Mouse (Mus musculus) cerebellum, postnatal 14 days (tissue): ENCODE measurements around the gene Cdcp2.

Source experiments
- DNase-seq, 2 experiments: peaks; one replicate each; pipeline ENCODE4 v3.0.0; 2021; ENCODE audit warnings: mixed read lengths in 2 of 2

The Cdcp2 gene

GRCm38 (mm10) chr4:107096841-107097373 lies at the start of gene Cdcp2:
Cdcp2 (plus strand) TSS chr4:107096891.
- DNase-seq = no peak

- DNase-seq = peak; percentile 51 to 62
Measured at GRCm38 (mm10) chr4:107047806-107048205, 48.9 kb upstream of the Cdcp2 start.

- DNase-seq = peak; percentile 95 to 96
Measured at GRCm38 (mm10) chr4:107048568-107049162, 48.0 kb upstream of the Cdcp2 start.

- no peak for DNase-seq
Measured at GRCm38 (mm10) chr4:107051889-107052288, 44.8 kb upstream of the Cdcp2 start.

- no peak for DNase-seq
Measured at GRCm38 (mm10) chr4:107052962-107053553, 43.6 kb upstream of the Cdcp2 start.

GRCm38 (mm10) chr4:107056088-107056487 lies 40.6 kb upstream of the Cdcp2 start:
- DNase-seq = no peak

- DNase-seq = no peak
Measured at GRCm38 (mm10) chr4:107058346-107058745, 38.3 kb upstream of the Cdcp2 start.

- DNase-seq = no peak
Measured at GRCm38 (mm10) chr4:107058781-107059180, 37.9 kb upstream of the Cdcp2 start.

GRCm38 (mm10) chr4:107061560-107061959 lies 35.1 kb upstream of the Cdcp2 start:
- no peak for DNase-seq

- DNase-seq = no peak
Measured at GRCm38 (mm10) chr4:107063214-107063613, 33.5 kb upstream of the Cdcp2 start.

- no peak for DNase-seq
Measured at GRCm38 (mm10) chr4:107064394-107065098, 32.1 kb upstream of the Cdcp2 start.

GRCm38 (mm10) chr4:107066252-107067124 lies 30.2 kb upstream of the Cdcp2 start, which contains the start of the genes Mrpl37 and Cyb5rl:
Mrpl37 (minus strand) TSS chr4:107066868.
Cyb5rl (plus strand) TSS chr4:107066988.
- peak; percentile 98 to 99 for DNase-seq

- DNase-seq = peak in 1 of 2 experiments; percentile 58
Measured at GRCm38 (mm10) chr4:107067151-107067840, 29.4 kb upstream of the Cdcp2 start.

- DNase-seq = no peak
Measured at GRCm38 (mm10) chr4:107072343-107072742, 24.3 kb upstream of the Cdcp2 start.

GRCm38 (mm10) chr4:107075456-107075855 lies 21.2 kb upstream of the Cdcp2 start:
- no peak for DNase-seq

- no peak for DNase-seq
Measured at GRCm38 (mm10) chr4:107078894-107079293, 17.8 kb upstream of the Cdcp2 start.

- no peak for DNase-seq
Measured at GRCm38 (mm10) chr4:107079716-107080115, 17.0 kb upstream of the Cdcp2 start.

GRCm38 (mm10) chr4:107082185-107082584 lies 14.5 kb upstream of the Cdcp2 start:
- no peak for DNase-seq

- DNase-seq = no peak
Measured at GRCm38 (mm10) chr4:107083126-107083525, 13.6 kb upstream of the Cdcp2 start.

- DNase-seq = no peak
Measured at GRCm38 (mm10) chr4:107084343-107084742, 12.3 kb upstream of the Cdcp2 start.

- peak; percentile 49 to 54 for DNase-seq
Measured at GRCm38 (mm10) chr4:107084858-107085257, 11.8 kb upstream of the Cdcp2 start.

GRCm38 (mm10) chr4:107091696-107092095 lies 5.0 kb upstream of the Cdcp2 start:
- no peak for DNase-seq
